Mouse (Mus musculus) lung, postnatal 0 days (tissue): ENCODE measurements around the gene Cryl1. TPM values are rescaled to one million over a fixed set of nuclear protein-coding genes. Genes with fewer than 3 reads are reported as not detected.

ENCODE experiments used
- ATAC-seq: fragments of 200-750 bp; cut with Nextera tagmentation; 2 replicates; pipeline ENCODE4 v1.8.0; 2017; ENCODE audit warnings: moderate library complexity
- DNase-seq: peaks from one replicate; pipeline ENCODE4 v3.0.0-alpha.2; 2016; ENCODE audit warnings: low spot score
- H3K27ac ChIP-seq: fragments of 300-500 bp; sonication (generic); 2 replicates; pipeline ENCODE4 v1.5.1; 2014; ENCODE audit warnings: antibody characterized with exemption, mild to moderate bottlenecking, low read length, mixed read lengths
- H3K27me3 ChIP-seq: fragments of 300-500 bp; sonication (generic); replicated peaks from 2 replicates; pipeline ENCODE4 v1.6.1; 2014; ENCODE audit warnings: low read length, mixed read lengths; ENCODE audit not compliant: insufficient read depth
- H3K36me3 ChIP-seq: fragments of 300-500 bp; sonication (generic); 2 replicates; pipeline ENCODE4 v1.6.1; 2014; ENCODE audit warnings: low read length, mixed read lengths; ENCODE audit not compliant: insufficient read depth
- H3K4me1 ChIP-seq: fragments of 300-500 bp; sonication (generic); 2 replicates; pipeline ENCODE4 v1.6.1; 2014; ENCODE audit warnings: antibody characterized with exemption, low read depth, low read length, mixed read lengths; ENCODE audit not compliant: insufficient read depth
- H3K4me2 ChIP-seq: fragments of 300-500 bp; sonication (generic); replicated peaks from 2 replicates; pipeline ENCODE4 v1.6.1; 2014; ENCODE audit warnings: low read depth, mild to moderate bottlenecking, low read length, moderate library complexity, mixed read lengths
- H3K4me3 ChIP-seq: fragments of 300-500 bp; sonication (generic); 2 replicates; pipeline ENCODE4 v1.5.1; 2014; ENCODE audit warnings: low read depth, low read length
- H3K9ac ChIP-seq: fragments of 300-500 bp; sonication (generic); replicated peaks from 2 replicates; pipeline ENCODE4 v1.6.1; 2014; ENCODE audit warnings: low read depth, mild to moderate bottlenecking
- H3K9me3 ChIP-seq: fragments of 300-500 bp; sonication (generic); 2 replicates; pipeline ENCODE4 v1.6.1; 2016; ENCODE audit warnings: low read length, mixed read lengths
- CTCF ChIP-seq: IDR thresholded peaks from 2 replicates; pipeline ENCODE4 v1.5.1; 2016; ENCODE audit warnings: antibody characterized with exemption, mild to moderate bottlenecking
- EP300 ChIP-seq: IDR thresholded peaks from 2 replicates; pipeline ENCODE4 v1.6.1; 2016; ENCODE audit warnings: antibody characterized with exemption, mild to moderate bottlenecking, control low read depth
- WGBS: fragments of 180-500 bp; shearing (Covaris S2); extraction: QIAGEN DNeasy Blood & Tissue Kit; methylation state at CpG from one replicate; pipeline ENCODE4 v1.1.7; 2014; 5-methylcytosine and 5-hydroxymethylcytosine counted together
- polyA plus RNA-seq: library from polyadenylated mRNA; unstranded; fragments of >200 nt; fragmentation: Nextera tagmentation; extraction: Ambion mirVana; gene quantifications from 2 replicates; pipeline ENCODE4 v1.2.1, GENCODE M21; 2015

The Cryl1 gene
- polyA plus RNA-seq, 1 experiment from 2014 or later: 16.0 TPM

DNA sequence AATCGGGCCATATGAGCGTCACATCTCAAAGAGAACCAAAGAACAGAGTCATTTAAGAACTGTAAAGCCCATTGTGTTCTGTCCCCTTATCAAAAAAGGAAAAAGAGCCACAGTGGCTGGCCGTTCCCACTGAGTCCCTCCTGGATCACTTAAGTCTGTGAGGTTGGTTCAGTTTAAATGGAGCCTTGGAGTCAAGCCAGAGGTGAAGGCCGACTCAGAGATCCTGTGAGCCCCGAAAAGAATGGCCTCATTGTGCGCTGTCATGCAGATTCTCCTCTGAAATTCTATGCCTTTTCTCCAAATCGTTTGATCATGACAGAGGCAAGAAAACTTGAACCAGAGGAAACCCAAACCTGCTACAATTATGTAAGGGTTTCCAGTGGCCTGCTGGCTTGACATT is 82.8 kb downstream of the Cryl1 start:
- no peak overlapping the region for H3K4me3 ChIP-seq
- H3K4me2 ChIP-seq: no peak overlapping the region

DNA sequence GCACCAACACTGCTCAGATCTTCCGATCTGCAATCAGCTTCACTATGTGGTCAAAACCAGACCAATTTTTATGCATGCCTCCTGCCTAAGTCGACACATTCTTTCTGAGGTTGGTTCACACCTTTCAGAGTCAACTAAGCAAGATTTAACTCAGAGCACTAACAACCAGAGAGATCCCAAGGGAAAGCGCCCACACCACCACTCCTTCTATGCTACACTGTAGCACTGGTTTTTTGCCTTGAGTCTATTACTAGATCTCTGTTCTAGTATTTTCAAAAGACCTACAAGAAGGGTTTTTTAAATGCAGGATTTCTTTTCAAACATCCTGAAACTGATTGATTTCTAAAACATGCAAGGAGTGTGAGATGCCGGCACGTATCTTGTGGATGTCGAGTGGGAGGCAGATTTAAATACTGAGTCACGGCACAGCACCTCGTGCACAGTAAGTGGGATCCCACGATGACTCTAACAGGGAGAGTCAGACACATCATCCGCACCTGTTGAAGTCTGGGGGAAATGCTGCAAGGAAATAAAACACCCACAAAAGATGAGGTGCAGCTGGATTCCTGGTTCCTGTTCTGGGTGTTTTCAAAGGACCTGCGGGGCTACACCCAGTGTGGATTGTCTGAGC is 96.6 kb downstream of the Cryl1 start:
- H3K4me1 ChIP-seq: no peaks in the 10 kb centered on the region
- no peak for DNase-seq
- H3K36me3 ChIP-seq: no peaks in the 10 kb centered on the region
- WGBS: 75% methylated on average over 11 of the region's 11 CpGs
- no peak overlapping the region for H3K9ac ChIP-seq
- no peak overlapping the region for H3K4me3 ChIP-seq
- TF ChIP-seq EP300: no peak
- no peak for TF ChIP-seq CTCF
- H3K9me3 ChIP-seq: no peaks in the 10 kb centered on the region
- H3K27ac ChIP-seq: no peak overlapping the region
- H3K27me3 ChIP-seq: no peaks in the 10 kb centered on the region
- H3K4me2 ChIP-seq: no peak overlapping the region
- no peak for ATAC-seq

More for the DNA sequence above, 82.8 kb downstream of the Cryl1 start:
- Histone ChIP-seq H3K4me1 (no peaks in the 10 kb centered on the region), H3K27me3 (no peaks in the 10 kb centered on the region), H3K9ac (no peak overlapping the region), H3K36me3 (no peaks in the 10 kb centered on the region), H3K27ac (no peak overlapping the region), H3K9me3 (no peaks in the 10 kb centered on the region)
- no peak for TF ChIP-seq CTCF
- no peak for TF ChIP-seq EP300
- ATAC-seq (no peak), DNase-seq (no peak)
- WGBS: 51% methylated on average over 7 of the region's 7 CpGs

DNA sequence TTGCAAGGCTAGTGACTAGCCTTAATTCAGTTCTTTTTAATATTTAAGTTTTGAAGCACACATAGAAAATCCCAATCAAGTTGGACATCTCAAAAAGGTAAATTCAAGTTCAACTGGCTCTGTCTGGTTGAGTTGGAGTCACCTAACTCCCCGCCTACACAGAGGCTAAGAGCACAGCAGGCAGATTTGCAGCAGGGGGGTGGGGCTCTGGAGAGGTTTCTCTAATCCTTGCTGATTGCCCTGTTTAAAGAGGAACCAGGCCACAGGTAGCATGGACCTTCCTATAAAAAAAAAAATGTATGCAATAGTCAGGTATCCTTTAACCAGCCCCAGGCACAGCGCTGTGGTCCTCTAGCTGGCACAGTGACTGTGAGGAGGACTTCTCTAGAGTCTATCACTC is 97.8 kb downstream of the Cryl1 start:
- Histone ChIP-seq H3K27me3 (no peaks in the 10 kb centered on the region), H3K4me2 (no peak overlapping the region), H3K9ac (no peak overlapping the region), H3K36me3 (no peaks in the 10 kb centered on the region), H3K27ac (no peak overlapping the region), H3K4me1 (no peaks in the 10 kb centered on the region), H3K4me3 (no peak overlapping the region), H3K9me3 (no peaks in the 10 kb centered on the region)
- ATAC-seq (no peak), DNase-seq (no peak)
- TF ChIP-seq EP300 (no peak), CTCF (no peak)
- WGBS: 43% methylated on average over 2 of the region's 2 CpGs

DNA sequence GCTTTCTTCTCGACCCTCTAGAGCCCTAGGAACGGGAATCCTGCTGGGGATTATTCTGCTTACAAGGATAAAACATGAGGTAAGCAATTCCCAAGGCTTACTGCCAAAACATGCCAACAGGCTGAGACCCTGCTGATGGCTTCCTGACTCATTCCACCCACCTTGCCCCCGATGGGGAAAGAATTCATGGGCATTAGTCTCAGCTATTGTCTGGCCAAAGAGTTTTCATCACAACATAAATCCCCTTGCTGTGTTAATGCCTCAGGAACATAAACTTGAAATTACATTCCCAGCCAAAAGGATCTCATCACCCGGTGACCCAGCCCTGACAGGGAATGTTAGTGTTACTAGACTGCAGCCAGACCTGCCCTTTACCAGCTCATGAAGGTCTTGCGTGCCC is 100.7 kb downstream of the Cryl1 start:
- Histone ChIP-seq H3K4me3 (no peak overlapping the region), H3K4me1 (no peaks in the 10 kb centered on the region), H3K36me3 (no peaks in the 10 kb centered on the region), H3K9me3 (no peaks in the 10 kb centered on the region), H3K27ac (no peak overlapping the region), H3K27me3 (no peaks in the 10 kb centered on the region), H3K4me2 (no peak overlapping the region), H3K9ac (no peak overlapping the region)
- 48% methylated on average over 5 of the region's 5 CpGs for WGBS
- TF ChIP-seq EP300 (no peak), CTCF (no peak)
- ATAC-seq (no peak), DNase-seq (no peak)

DNA sequence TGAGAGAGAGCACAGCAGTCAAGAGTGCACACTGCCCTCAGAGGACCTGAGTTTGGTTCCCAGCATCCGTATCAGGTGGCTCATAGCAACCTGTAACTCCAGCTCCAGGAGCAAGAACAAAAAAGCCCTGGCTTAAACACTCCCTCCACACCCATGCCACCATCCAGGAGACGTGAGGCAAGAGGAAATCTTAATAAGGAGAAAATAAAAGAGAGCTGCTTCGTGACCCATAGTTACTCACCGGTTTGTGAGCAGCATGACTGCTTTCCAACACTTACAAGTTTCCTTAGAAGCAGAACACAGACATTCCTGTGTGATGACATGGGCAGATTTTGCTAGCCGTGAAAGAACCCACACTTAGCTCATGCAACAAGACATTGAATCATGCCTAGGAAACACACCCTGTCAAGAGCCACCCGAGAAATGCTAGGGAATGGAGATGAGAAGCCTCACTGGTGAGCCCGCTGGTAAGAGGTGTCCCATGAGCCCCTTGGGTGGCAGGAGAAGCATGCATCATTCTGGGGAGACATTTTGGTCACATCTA is 106.9 kb downstream of the Cryl1 start:
- WGBS: 70% methylated on average over 7 of the region's 7 CpGs
- no peak for TF ChIP-seq EP300
- TF ChIP-seq CTCF: no peak

DNA sequence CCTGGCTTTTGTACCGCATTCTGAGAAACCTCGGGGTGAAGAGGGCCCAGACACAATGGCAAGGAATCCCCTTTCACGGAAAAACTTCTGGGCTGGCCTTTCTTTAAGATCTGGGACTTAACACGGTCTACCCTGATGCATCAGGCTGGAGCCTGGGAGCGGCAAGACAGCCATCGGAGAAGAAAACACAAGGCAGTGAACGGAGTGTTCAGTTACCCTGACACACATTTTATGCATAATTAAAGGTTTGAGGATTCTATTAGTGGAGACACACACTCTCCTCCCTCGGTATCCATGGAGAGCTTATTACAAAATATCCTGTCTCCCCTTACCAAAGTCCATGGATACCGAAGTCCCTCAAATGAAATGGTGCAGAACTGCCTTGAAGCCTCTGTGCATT is 109.2 kb downstream of the Cryl1 start:
- Histone ChIP-seq H3K4me3 (no peak overlapping the region), H3K9ac (no peak overlapping the region), H3K4me2 (no peak overlapping the region), H3K27me3 (no peaks in the 10 kb centered on the region), H3K27ac (no peak overlapping the region), H3K36me3 (no peaks in the 10 kb centered on the region), H3K4me1 (no peaks in the 10 kb centered on the region), H3K9me3 (no peaks in the 10 kb centered on the region)
- no peak for ATAC-seq
- 74% methylated on average over 9 of the region's 9 CpGs for WGBS
- no peak for DNase-seq
- no peak for TF ChIP-seq CTCF
- no peak for TF ChIP-seq EP300

More for the DNA sequence above, 106.9 kb downstream of the Cryl1 start:
- Histone ChIP-seq H3K9ac (no peak overlapping the region), H3K36me3 (no peaks in the 10 kb centered on the region), H3K27me3 (no peaks in the 10 kb centered on the region), H3K4me2 (no peak overlapping the region), H3K27ac (no peak overlapping the region), H3K9me3 (no peaks in the 10 kb centered on the region), H3K4me1 (no peaks in the 10 kb centered on the region), H3K4me3 (no peak overlapping the region)
- no peak for ATAC-seq
- no peak for DNase-seq
